ENCODE assay signal across 15 mouse cellular contexts in the genomic region with DNA sequence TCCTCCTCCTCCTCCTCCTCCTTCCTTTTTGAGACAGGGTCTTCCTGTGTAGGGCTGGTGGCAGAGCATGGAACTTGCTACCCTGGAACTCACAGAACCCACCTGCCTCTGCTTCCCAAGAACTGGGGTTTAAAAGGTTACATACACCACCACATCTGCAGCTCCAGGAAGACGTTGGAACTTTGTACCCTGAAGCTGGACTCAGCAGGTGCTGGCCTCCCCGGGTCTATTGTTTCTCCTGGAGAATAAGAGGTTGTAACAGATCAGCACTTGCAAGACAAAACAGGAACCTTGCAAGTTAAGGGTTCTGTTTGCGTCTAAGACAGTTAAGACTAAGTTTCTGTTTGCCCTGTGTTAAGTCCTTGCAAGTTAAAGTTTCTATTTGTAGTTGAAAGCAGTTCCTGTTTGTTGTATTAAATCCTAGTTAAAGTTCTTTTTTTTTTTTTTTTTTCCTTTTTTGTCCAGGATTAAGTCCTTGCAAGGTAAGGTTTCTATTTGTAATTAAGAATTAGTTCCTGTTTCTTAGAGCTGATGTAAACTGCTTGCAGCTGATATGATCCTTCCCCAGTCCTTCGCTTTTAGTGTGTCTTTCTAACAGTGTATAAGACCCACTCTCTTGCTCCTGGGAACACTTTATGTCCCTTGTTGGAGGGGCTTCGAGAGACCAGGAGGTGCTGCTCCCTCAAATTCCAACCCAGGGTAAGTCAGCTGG. TPM values are rescaled to one million over a fixed set of nuclear protein-coding genes. Genes with fewer than 3 reads are reported as not detected.
DNase-seq lines count a peak whose midpoint lies in the region; ATAC-seq and TF ChIP-seq lines count a peak whose summit lies in the region.
"Had no signal": no experiment of that assay in that cellular context is flagged by ENCODE, and none has a peak within 500 bp of the region (broad histone marks: within the 10 kb centered on the region; RNA-seq: fewer than 3 reads in every experiment).

No protein-coding gene starts in this region.

- WGBS in liver, adult 2 months = 52% methylated on average over 5 of the region's 5 CpGs
- 21% methylated on average over 5 of the region's 5 CpGs for WGBS in liver, postnatal 0 days (ENCODE audit: insufficient replicate concordance)

- no peak for TF ChIP-seq POLR2A in liver, adult 2 months (IDR thresholded peaks at IDR 0.05; ENCODE audit: extremely low read depth, insufficient read depth, low read length)

- H3K4me2 ChIP-seq in liver, postnatal 0 days (ENCODE audit: low read depth, low read length) = peak overlapping the region; percentile 48
- H3K4me2 ChIP-seq: heart, embryonic 12.5 days; hindbrain, embryonic 14.5 days; limb, embryonic 12.5 days; neural tube, embryonic 13.5 days had no signal

- no peaks in the 10 kb centered on the region for H3K9me3 ChIP-seq in liver, postnatal 0 days (ENCODE audit: low read length)
- H3K9me3 ChIP-seq: heart, embryonic 12.5 days; limb, embryonic 12.5 days; neural tube, embryonic 13.5 days had no signal

- H3K27me3 ChIP-seq in liver, adult 2 months (ENCODE audit: control insufficient read depth, insufficient read depth, low read length) = no peaks in the 10 kb centered on the region
- no peaks in the 10 kb centered on the region for H3K27me3 ChIP-seq in liver, postnatal 0 days (ENCODE audit: insufficient read depth, low read length)
- H3K27me3 ChIP-seq: heart, embryonic 12.5 days; limb, embryonic 12.5 days; neural tube, embryonic 13.5 days had no signal

- DNase-seq in liver, adult 2 months (ENCODE audit: extremely low read depth, low read depth, low spot score) = peak; percentile 14
- DNase-seq in liver (no peak), ZHBTc4 (ENCODE audit: low read depth, low spot score) (peak; percentile 86)
- no peak for DNase-seq in liver, postnatal 0 days
- peak; percentile 27 for DNase-seq in thymus, postnatal 25 days
- DNase-seq in heart, adult 18-20 months = no peak
- DNase-seq in T-cell, adult 2 months (ENCODE audit: low spot score) = no peak
- no peak for DNase-seq in spleen, postnatal 14 days (ENCODE audit: low spot score in 2 of 2)
- DNase-seq: adrenal gland, postnatal 14 days; cerebellum, adult 8-10 months; right cerebral cortex, postnatal 25 days had no signal

- H3K27ac ChIP-seq in liver, adult 2 months (replicated peaks; ENCODE audit: insufficient read depth, low read depth, low read length) = no peak overlapping the region
- H3K27ac ChIP-seq in liver, postnatal 0 days (ENCODE audit: low read depth) = peak overlapping the region; percentile 81
- H3K27ac ChIP-seq: hindbrain, embryonic 14.5 days; limb, embryonic 12.5 days; neural tube, embryonic 13.5 days had no signal

- TF ChIP-seq CTCF in liver, adult 2 months (IDR thresholded peaks at IDR 0.05; ENCODE audit: low read depth, low read length) = no peak
- TF ChIP-seq CTCF in liver, postnatal 0 days (IDR thresholded peaks at IDR 0.05; ENCODE audit: low read depth) = no peak

- no peaks in the 10 kb centered on the region for H3K79me2 ChIP-seq in liver, adult 2 months (ENCODE audit: control insufficient read depth, insufficient read depth, low read length)

- no peak overlapping the region for H3K4me3 ChIP-seq in liver, adult 2 months (ENCODE audit: insufficient read depth, low read depth, low read length)
- no peak overlapping the region for H3K4me3 ChIP-seq in liver, postnatal 0 days (ENCODE audit: low read depth, low read length)
- H3K4me3 ChIP-seq: heart, embryonic 12.5 days; limb, embryonic 12.5 days; neural tube, embryonic 13.5 days had no signal

- no peak for ATAC-seq in liver, postnatal 0 days

- H3K4me1 ChIP-seq in liver, adult 2 months (ENCODE audit: control insufficient read depth, insufficient read depth, low read length) = no peaks in the 10 kb centered on the region
- peaks cover 3% of the 10 kb centered on the region; the same call in 1 of the 2 replicates for H3K4me1 ChIP-seq in liver, postnatal 0 days (ENCODE audit: insufficient read depth)
- H3K4me1 ChIP-seq: heart, embryonic 12.5 days had no signal

- no peak overlapping the region for H3K9ac ChIP-seq in liver, adult 2 months (ENCODE audit: low read depth, low read length)
- no peak overlapping the region for H3K9ac ChIP-seq in liver, postnatal 0 days (replicated peaks)
- H3K9ac ChIP-seq: heart, embryonic 12.5 days; hindbrain, embryonic 14.5 days; limb, embryonic 12.5 days; neural tube, embryonic 13.5 days had no signal

- H3K36me3 ChIP-seq in liver, adult 2 months (ENCODE audit: control insufficient read depth, insufficient read depth, low read length) = no peaks in the 10 kb centered on the region
- H3K36me3 ChIP-seq in liver, postnatal 0 days (replicated peaks; ENCODE audit: insufficient read depth, low read length) = no peaks in the 10 kb centered on the region
- H3K36me3 ChIP-seq: heart, embryonic 12.5 days; limb, embryonic 12.5 days; neural tube, embryonic 13.5 days had no signal

- no peak for TF ChIP-seq EP300 in liver, postnatal 0 days (IDR thresholded peaks at IDR 0.05; ENCODE audit: low read depth)

RNA-seq across cellular contexts. Expression of a gene that starts 55.0 kb away (rescaled TPM):
- 20.9 and 27.4 TPM in 2 replicates for total RNA-seq in liver, adult 2 months (2014; rRNA removed)
- 8.9 and 9.1 TPM in 2 replicates for polyA plus RNA-seq in liver, adult 2 months (2012; rRNA removed)
- 20.6 and 21.7 TPM in 2 replicates for polyA plus RNA-seq in liver, postnatal 0 days (2015; fragmentation: Nextera tagmentation; extraction: Ambion mirVana)
- total RNA-seq in heart, adult 18-20 months (2021) = 10 to 100 TPM; 75.5 to 79.8 TPM

Comparison
In these comparisons a context has a peak if more than half of its experiments do, and no peak if none do; other contexts are left out.
1. DNase-seq: peak in liver, adult 2 months (single experiment), ZHBTc4 (single experiment) and thymus, postnatal 25 days (single experiment); none in liver (single experiment), liver, postnatal 0 days (single experiment), heart, adult 18-20 months (0 of 2), T-cell, adult 2 months (single experiment) and spleen, postnatal 14 days (0 of 2).